Mouse (Mus musculus) hindbrain, postnatal 0 days (tissue): ENCODE measurements around the gene Xpo4. TPM values are rescaled to one million over a fixed set of nuclear protein-coding genes. Genes with fewer than 3 reads are reported as not detected.

Experiments
- ATAC-seq: fragments of 200-750 bp; cut with Nextera tagmentation; 2 replicates; pipeline ENCODE4 v1.8.0; 2017; ENCODE audit warnings: mild to moderate bottlenecking, moderate TSS enrichment, moderate library complexity
- DNase-seq: peaks from one replicate; pipeline ENCODE4 v3.0.0-alpha.2; 2015; ENCODE audit warnings: low spot score
- H3K27ac ChIP-seq: fragments of 300-500 bp; sonication (generic); 2 replicates; pipeline ENCODE4 v1.5.1; 2014; ENCODE audit warnings: mild to moderate bottlenecking
- H3K27me3 ChIP-seq: fragments of 300-500 bp; sonication (generic); 2 replicates; pipeline ENCODE4 v1.6.1; 2014; ENCODE audit warnings: low read length, mixed read lengths; ENCODE audit not compliant: insufficient read depth
- H3K36me3 ChIP-seq: fragments of 300-500 bp; sonication (generic); 2 replicates; pipeline ENCODE4 v1.6.1; 2014; ENCODE audit warnings: low read length, mixed read lengths; ENCODE audit not compliant: insufficient read depth
- H3K4me1 ChIP-seq: fragments of 300-500 bp; sonication (generic); 2 replicates; pipeline ENCODE4 v1.6.1; 2014; ENCODE audit warnings: antibody characterized with exemption, low read length, mixed read lengths; ENCODE audit not compliant: insufficient read depth
- H3K4me2 ChIP-seq: fragments of 300-500 bp; sonication (generic); 2 replicates; pipeline ENCODE4 v1.6.1; 2014; ENCODE audit warnings: low read depth, mild to moderate bottlenecking, low read length, moderate library complexity, mixed read lengths
- H3K4me3 ChIP-seq: fragments of 300-500 bp; sonication (generic); 2 replicates; pipeline ENCODE4 v1.5.1; 2014; ENCODE audit warnings: low read length
- H3K9ac ChIP-seq: fragments of 300-500 bp; sonication (generic); replicated peaks from 2 replicates; pipeline ENCODE4 v1.6.1; 2014; ENCODE audit warnings: mild to moderate bottlenecking, low read length, moderate library complexity, mixed read lengths
- H3K9me3 ChIP-seq: fragments of 300-500 bp; sonication (generic); 2 replicates; pipeline ENCODE4 v1.6.1; 2016; ENCODE audit warnings: low read length, mixed read lengths
- CTCF ChIP-seq: IDR thresholded peaks from 2 replicates; pipeline ENCODE4 v1.5.1; 2016; ENCODE audit warnings: antibody characterized with exemption, control low read depth, low read depth
- WGBS: fragments of 180-500 bp; shearing (Covaris S2); extraction: QIAGEN DNeasy Blood & Tissue Kit; methylation state at CpG from one replicate; pipeline ENCODE4 v1.1.7; 2014; 5-methylcytosine and 5-hydroxymethylcytosine counted together
- polyA plus RNA-seq: library from polyadenylated mRNA; unstranded; fragments of >200 nt; fragmentation: Nextera tagmentation; extraction: Ambion mirVana; gene quantifications from 2 replicates; pipeline ENCODE4 v1.2.1, GENCODE M21; 2015
- total RNA-seq: library from RNA; depleted of rRNA; stranded (reverse); fragments of >200 nt; gene quantifications from 2 replicates; pipeline ENCODE4 v1.2.3, GENCODE M21; 2014

Xpo4 gene
- total and polyA plus RNA-seq, 2 experiments from 2014 or later, result 10.1 to 12.4 TPM

GRCm38 (mm10) chr14:57546131-57546530, 119.1 kb downstream of the Xpo4 start:
- no peak overlapping the region for H3K4me3 ChIP-seq
- H3K9me3 ChIP-seq, result no peaks in the 10 kb centered on the region
- no peak for DNase-seq
- no peak for TF ChIP-seq CTCF
- no peaks in the 10 kb centered on the region for H3K27me3 ChIP-seq
- H3K9ac ChIP-seq, result no peak overlapping the region
- no peak overlapping the region for H3K4me2 ChIP-seq
- no peak overlapping the region for H3K27ac ChIP-seq
- WGBS, result 87% methylated on average over 8 of the region's 8 CpGs
- no peaks in the 10 kb centered on the region for H3K4me1 ChIP-seq
- H3K36me3 ChIP-seq, result no peaks in the 10 kb centered on the region
- no peak for ATAC-seq

DNA sequence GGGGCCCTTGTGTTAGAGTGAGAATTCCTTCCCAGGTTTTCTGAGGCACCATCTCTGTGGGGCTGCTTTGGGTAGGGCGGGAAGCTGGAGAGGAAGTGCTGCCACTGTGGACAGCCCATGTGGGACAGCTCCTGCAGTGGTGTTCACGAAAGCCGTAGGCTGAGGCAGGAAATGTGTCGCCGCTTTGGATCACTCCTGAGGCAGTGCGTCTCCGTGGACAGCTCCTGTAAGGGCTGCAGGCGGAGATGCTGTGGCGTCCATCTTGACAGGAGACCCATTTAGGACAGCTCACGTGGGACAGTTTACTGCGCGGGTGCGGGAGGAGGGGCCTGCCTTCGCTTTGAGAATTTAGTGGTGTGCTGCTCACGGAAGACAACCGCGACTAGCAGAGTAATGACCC, 119.7 kb downstream of the Xpo4 start:
- Histone ChIP-seq H3K4me1 (no peaks in the 10 kb centered on the region), H3K4me2 (no peak overlapping the region), H3K4me3 (no peak overlapping the region), H3K36me3 (no peaks in the 10 kb centered on the region), H3K9me3 (no peaks in the 10 kb centered on the region), H3K9ac (no peak overlapping the region), H3K27ac (no peak overlapping the region), H3K27me3 (no peaks in the 10 kb centered on the region)
- WGBS, result 91% methylated on average over 17 of the region's 17 CpGs
- no peak for DNase-seq
- TF ChIP-seq CTCF, result no peak
- no peak for ATAC-seq

- no peak for TF ChIP-seq CTCF
- 95% methylated on average over 13 of the region's 13 CpGs for WGBS
- H3K36me3 ChIP-seq, result no peaks in the 10 kb centered on the region
- no peak overlapping the region for H3K4me2 ChIP-seq
- H3K4me1 ChIP-seq, result no peaks in the 10 kb centered on the region
- H3K27ac ChIP-seq, result no peak overlapping the region
- no peaks in the 10 kb centered on the region for H3K9me3 ChIP-seq
- DNase-seq (no peak), ATAC-seq (no peak)
- H3K27me3 ChIP-seq, result no peaks in the 10 kb centered on the region
- no peak overlapping the region for H3K4me3 ChIP-seq
- no peak overlapping the region for H3K9ac ChIP-seq
These were observed 121.7 kb downstream of the Xpo4 start for GRCm38 (mm10) chr14:57543420-57544039.

GRCm38 (mm10) chr14:57542231-57542630, 123.0 kb downstream of the Xpo4 start:
- H3K9me3 ChIP-seq, result no peaks in the 10 kb centered on the region
- H3K27ac ChIP-seq, result no peak overlapping the region
- H3K9ac ChIP-seq, result no peak overlapping the region
- H3K36me3 ChIP-seq, result no peaks in the 10 kb centered on the region
- WGBS, result 59% methylated on average over 34 of the region's 34 CpGs
- TF ChIP-seq CTCF, result no peak
- ATAC-seq, result no peak
- H3K4me2 ChIP-seq, result no peak overlapping the region
- no peaks in the 10 kb centered on the region for H3K27me3 ChIP-seq
- H3K4me3 ChIP-seq, result no peak overlapping the region
- peaks cover 7% of the 10 kb centered on the region; the same call in 1 of the 2 replicates for H3K4me1 ChIP-seq
- no peak for DNase-seq

- H3K9ac ChIP-seq, result no peak overlapping the region
- ATAC-seq, result no peak
- no peak for TF ChIP-seq CTCF
- no peak overlapping the region for H3K4me3 ChIP-seq
- no peaks in the 10 kb centered on the region for H3K9me3 ChIP-seq
- peaks cover 12% of the 10 kb centered on the region; the same call in 1 of the 2 replicates for H3K4me1 ChIP-seq
- H3K36me3 ChIP-seq, result no peaks in the 10 kb centered on the region
- H3K27me3 ChIP-seq, result no peaks in the 10 kb centered on the region
- DNase-seq, result no peak
- WGBS, result 85% methylated on average over 11 of the region's 11 CpGs
- no peak overlapping the region for H3K27ac ChIP-seq
- H3K4me2 ChIP-seq, result no peak overlapping the region
These were observed 124.5 kb downstream of the Xpo4 start for GRCm38 (mm10) chr14:57540683-57541082.

DNA sequence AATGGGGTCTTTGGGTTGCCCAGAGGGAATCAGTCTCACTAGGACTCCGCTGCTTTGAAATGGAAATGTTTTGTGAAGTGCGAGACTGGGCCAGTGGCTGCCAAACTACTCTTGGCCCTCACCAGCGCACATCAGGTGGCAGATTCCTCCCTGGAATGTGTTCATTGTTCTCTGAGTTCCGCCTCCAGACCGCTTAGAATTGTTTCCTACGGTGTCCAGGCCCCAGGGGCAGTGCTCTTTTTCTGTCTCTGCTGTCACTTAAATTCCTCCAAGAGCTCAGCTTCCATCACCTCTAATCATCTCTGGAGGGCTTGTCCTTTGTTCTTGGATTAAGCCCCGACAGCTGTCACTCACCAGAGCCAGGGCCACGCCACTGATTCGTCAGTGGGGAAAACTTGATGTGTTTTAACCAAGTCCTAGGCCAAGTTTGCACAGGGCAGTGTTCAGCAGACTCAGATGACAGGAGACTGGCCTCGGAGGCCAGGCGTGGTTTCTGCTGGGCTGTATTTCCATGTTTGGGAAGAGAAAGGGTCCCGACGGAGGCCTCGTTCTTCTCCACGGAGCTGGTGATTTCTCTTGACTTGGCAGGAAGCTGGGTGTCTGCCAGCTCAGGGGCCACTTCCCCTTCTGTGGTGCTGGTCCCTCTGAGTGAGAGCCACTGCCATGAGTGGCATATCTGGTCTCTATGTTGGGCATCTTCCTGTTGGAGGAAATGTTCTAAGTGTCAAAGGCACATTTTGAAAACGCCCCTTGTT, 127.8 kb downstream of the Xpo4 start:
- DNase-seq (peak; percentile 36), ATAC-seq (no peak)
- H3K4me3 ChIP-seq, result no peak overlapping the region
- no peak overlapping the region for H3K4me2 ChIP-seq
- H3K27ac ChIP-seq, result no peak overlapping the region
- no peak overlapping the region for H3K9ac ChIP-seq
- H3K36me3 ChIP-seq, result no peaks in the 10 kb centered on the region
- H3K4me1 ChIP-seq, result peaks cover 28% of the 10 kb centered on the region
- no peaks in the 10 kb centered on the region for H3K27me3 ChIP-seq
- no peak for TF ChIP-seq CTCF
- H3K9me3 ChIP-seq, result no peaks in the 10 kb centered on the region
- 17% methylated on average over 16 of the region's 16 CpGs for WGBS

DNA sequence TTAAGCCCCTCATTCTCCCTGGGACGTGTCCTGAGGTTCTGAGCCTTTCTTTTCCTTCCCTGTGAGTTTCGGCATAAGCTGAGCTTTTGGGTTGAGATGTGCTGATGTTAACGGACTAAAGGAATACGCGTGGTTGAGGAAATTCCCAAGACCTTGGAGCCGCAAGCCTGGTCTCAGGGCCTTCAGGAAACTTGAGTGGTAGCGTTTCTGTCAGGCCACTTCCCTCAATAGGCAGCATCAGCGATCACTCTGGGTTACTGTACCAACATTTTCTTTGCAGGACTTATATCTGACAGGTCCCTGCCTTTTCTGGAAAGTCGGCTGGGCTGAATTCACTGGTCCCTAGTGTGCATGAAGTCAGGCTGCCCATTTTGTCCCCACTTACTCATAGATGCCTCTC, 128.4 kb downstream of the Xpo4 start:
- DNase-seq (no peak), ATAC-seq (no peak)
- H3K9me3 ChIP-seq, result no peaks in the 10 kb centered on the region
- no peak for TF ChIP-seq CTCF
- no peak overlapping the region for H3K4me3 ChIP-seq
- H3K36me3 ChIP-seq, result no peaks in the 10 kb centered on the region
- H3K9ac ChIP-seq, result no peak overlapping the region
- H3K27ac ChIP-seq, result no peak overlapping the region
- no peak overlapping the region for H3K4me2 ChIP-seq
- no peaks in the 10 kb centered on the region for H3K27me3 ChIP-seq
- WGBS, result 35% methylated on average over 9 of the region's 9 CpGs
- H3K4me1 ChIP-seq, result peaks cover 28% of the 10 kb centered on the region
